Mouse (Mus musculus): ENCODE measurements around the gene Edc3. TPM values are rescaled to one million over a fixed set of nuclear protein-coding genes. Genes with fewer than 3 reads are reported as not detected.
"Not testable (repeated sequence)": the region's sequence is repeated elsewhere in the genome, so short reads cannot be mapped to it uniquely, and the experiment has no call there.

Gene Edc3
- polyA plus RNA-seq, 1 experiment from 2014 or later: 40.2 TPM

DNA sequence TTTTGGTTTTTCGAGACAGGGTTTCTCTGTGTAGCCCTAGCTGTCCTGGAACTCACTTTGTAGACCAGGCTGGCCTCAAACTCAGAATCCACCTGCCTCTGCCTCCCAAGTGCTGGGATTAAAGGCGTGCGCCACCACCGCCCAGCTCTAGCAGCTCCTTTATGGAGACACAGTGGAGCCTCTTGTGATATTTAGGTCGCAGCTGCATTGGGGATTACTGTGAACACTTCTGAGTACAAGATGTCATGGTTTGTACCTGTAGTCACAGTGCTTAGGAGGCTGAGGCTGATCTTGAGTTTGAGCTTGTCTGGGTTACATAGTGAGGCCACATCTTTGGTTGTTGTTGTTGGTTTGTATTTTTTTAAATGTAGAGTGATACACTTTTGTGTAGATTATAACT is 1.9 kb downstream of the Edc3 start:
- H3K4me3 ChIP-seq (replicated peaks); ATAC-seq (ENCODE audit: low FRiP score); H3K4me2 ChIP-seq; H3K9ac ChIP-seq; H3K9me3 ChIP-seq; H3K27me3 ChIP-seq; H3K27ac ChIP-seq: not testable (repeated sequence)
- 93% methylated on average over 5 of the region's 5 CpGs for WGBS
- Histone ChIP-seq H3K36me3 (replicated peaks) (peaks cover 29% of the 10 kb centered on the region), H3K4me1 (peaks cover 12% of the 10 kb centered on the region)

DNA sequence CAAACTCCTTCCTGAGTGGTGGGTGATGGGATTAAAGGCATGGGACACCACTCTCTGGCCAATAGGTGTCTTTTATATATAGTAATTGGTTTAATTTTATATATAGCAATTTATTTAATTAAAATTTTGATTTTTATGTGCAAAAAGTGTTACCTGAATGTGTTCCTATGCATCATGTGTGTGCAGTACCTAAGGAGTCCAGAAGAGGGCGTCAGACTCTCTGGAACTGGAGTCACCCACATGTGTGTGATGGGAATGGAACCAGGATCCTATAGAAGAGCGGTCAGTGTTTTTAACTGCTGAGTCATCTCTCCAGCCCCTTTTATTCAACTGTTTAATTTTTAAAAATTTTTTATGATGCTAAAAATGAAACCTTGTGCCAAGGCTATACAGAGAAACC is 3.9 kb downstream of the Edc3 start:
- Histone ChIP-seq H3K27me3 (no peaks in the 10 kb centered on the region), H3K4me2 (no peak overlapping the region), H3K27ac (no peak overlapping the region), H3K4me3 (replicated peaks) (no peak overlapping the region), H3K36me3 (replicated peaks) (peaks cover 49% of the 10 kb centered on the region), H3K4me1 (peaks cover 12% of the 10 kb centered on the region), H3K9me3 (peaks cover 5% of the 10 kb centered on the region; the same call in 1 of the 2 replicates), H3K9ac (no peak overlapping the region)
- no peak for ATAC-seq (ENCODE audit: low FRiP score)
- 85% methylated on average over 2 of the region's 2 CpGs for WGBS

- ATAC-seq (ENCODE audit: low FRiP score): no peak
These were observed 10.1 kb downstream of the Edc3 start for GRCm38 (mm10) chr9:57718408-57718807.

GRCm38 (mm10) chr9:57720736-57721135 is 12.4 kb downstream of the Edc3 start:
- Histone ChIP-seq H3K27me3 (no peaks in the 10 kb centered on the region), H3K4me1 (no peaks in the 10 kb centered on the region), H3K27ac (no peak overlapping the region), H3K4me2 (no peak overlapping the region), H3K36me3 (replicated peaks) (peaks cover 56% of the 10 kb centered on the region), H3K4me3 (replicated peaks) (no peak overlapping the region), H3K9me3 (no peaks in the 10 kb centered on the region), H3K9ac (no peak overlapping the region)
- no peak for ATAC-seq (ENCODE audit: low FRiP score)
- 91% methylated on average over 3 of the region's 3 CpGs for WGBS

More at GRCm38 (mm10) chr9:57718408-57718807, 10.1 kb downstream of the Edc3 start:
- Histone ChIP-seq H3K4me3 (replicated peaks) (no peak overlapping the region), H3K9me3 (no peaks in the 10 kb centered on the region), H3K9ac (no peak overlapping the region), H3K36me3 (replicated peaks) (peaks cover 69% of the 10 kb centered on the region), H3K27ac (no peak overlapping the region), H3K27me3 (no peaks in the 10 kb centered on the region), H3K4me1 (no peaks in the 10 kb centered on the region), H3K4me2 (no peak overlapping the region)
- 92% methylated on average over 7 of the region's 7 CpGs for WGBS

DNA sequence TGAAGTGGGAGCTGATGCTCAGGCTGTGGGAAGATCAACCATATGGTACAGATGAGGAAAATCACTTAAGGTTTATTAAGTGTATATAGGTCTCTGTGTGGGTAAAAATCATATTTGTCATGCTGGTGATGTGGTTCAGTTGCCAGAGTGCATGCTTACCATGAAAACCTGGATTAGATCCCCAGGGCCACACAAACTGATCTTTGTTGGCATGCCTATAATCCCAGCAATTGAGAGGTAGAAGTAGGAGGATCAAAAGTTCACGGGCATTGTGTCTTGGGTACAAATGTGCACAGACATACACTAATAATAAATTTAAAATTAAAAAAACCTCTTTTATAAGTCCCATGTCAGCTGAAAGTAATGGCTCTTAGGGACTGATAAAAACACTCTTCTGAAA is 14.0 kb downstream of the Edc3 start:
- Histone ChIP-seq H3K4me2 (no peak overlapping the region), H3K27me3 (no peaks in the 10 kb centered on the region), H3K27ac (no peak overlapping the region), H3K9ac (no peak overlapping the region), H3K9me3 (no peaks in the 10 kb centered on the region), H3K4me3 (replicated peaks) (no peak overlapping the region), H3K36me3 (replicated peaks) (peaks cover 52% of the 10 kb centered on the region), H3K4me1 (no peaks in the 10 kb centered on the region)
- 84% methylated on average over 1 of the region's 1 CpGs for WGBS
- ATAC-seq (ENCODE audit: low FRiP score): no peak

DNA sequence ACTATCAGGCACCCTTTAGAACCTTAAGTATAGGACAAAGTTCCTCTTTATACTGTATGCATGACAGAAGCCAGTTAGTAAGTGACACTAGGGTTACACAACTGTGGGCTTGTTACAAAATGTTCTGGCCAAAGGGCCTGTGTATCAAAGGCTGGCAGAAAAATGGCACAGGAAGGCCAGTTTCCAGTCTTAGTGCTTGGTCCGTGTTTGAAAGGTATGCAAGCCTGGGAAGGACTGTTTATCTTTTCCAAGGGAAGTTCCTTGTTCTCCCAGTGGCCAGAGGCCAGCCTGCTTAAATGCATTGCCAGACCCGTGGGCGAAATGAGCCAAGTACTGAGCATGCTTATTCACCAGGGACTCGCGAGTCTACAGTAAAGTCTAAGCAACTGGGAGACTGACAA is 15.0 kb downstream of the Edc3 start:
- 91% methylated on average over 5 of the region's 5 CpGs for WGBS
- Histone ChIP-seq H3K27me3 (no peaks in the 10 kb centered on the region), H3K9ac (no peak overlapping the region), H3K4me3 (replicated peaks) (no peak overlapping the region), H3K27ac (no peak overlapping the region), H3K4me2 (no peak overlapping the region), H3K4me1 (no peaks in the 10 kb centered on the region), H3K9me3 (no peaks in the 10 kb centered on the region), H3K36me3 (replicated peaks) (peaks cover 52% of the 10 kb centered on the region)
- ATAC-seq (ENCODE audit: low FRiP score): no peak

- H3K27me3 ChIP-seq: no peaks in the 10 kb centered on the region
- H3K9ac ChIP-seq: no peak overlapping the region
- peaks cover 49% of the 10 kb centered on the region for H3K36me3 ChIP-seq (replicated peaks)
- H3K4me3 ChIP-seq (replicated peaks): no peak overlapping the region
- H3K4me1 ChIP-seq: no peaks in the 10 kb centered on the region
- ATAC-seq (ENCODE audit: low FRiP score): no peak
- H3K27ac ChIP-seq: no peak overlapping the region
- no peak overlapping the region for H3K4me2 ChIP-seq
- H3K9me3 ChIP-seq: no peaks in the 10 kb centered on the region
- 93% methylated on average over 5 of the region's 5 CpGs for WGBS
These were observed 15.5 kb downstream of the Edc3 start for GRCm38 (mm10) chr9:57723796-57724195.

DNA sequence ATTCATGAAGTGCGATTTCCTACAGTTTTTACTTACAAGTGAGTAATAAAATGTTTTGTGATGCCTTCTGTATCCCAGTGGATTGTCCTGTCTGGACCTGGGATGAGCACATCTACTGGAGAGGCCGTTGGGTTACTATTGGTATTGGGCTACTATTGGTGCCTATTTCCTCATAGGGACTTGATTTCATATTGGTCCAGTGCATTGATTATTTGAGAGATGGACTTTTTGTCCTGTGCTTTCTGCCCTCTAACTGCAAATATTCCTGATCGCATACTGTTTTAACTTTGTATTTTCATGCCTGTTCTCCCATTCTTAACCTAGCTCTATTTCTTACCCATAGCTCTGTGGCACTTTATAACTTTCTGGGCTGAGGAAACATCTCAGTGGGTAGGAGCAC is 16.4 kb downstream of the Edc3 start:
- Histone ChIP-seq H3K4me1 (no peaks in the 10 kb centered on the region), H3K9me3 (no peaks in the 10 kb centered on the region), H3K4me3 (replicated peaks) (no peak overlapping the region), H3K36me3 (replicated peaks) (peaks cover 48% of the 10 kb centered on the region), H3K9ac (no peak overlapping the region), H3K27me3 (no peaks in the 10 kb centered on the region), H3K4me2 (no peak overlapping the region), H3K27ac (no peak overlapping the region)
- ATAC-seq (ENCODE audit: low FRiP score): no peak
- WGBS: 98% methylated on average over 3 of the region's 3 CpGs

DNA sequence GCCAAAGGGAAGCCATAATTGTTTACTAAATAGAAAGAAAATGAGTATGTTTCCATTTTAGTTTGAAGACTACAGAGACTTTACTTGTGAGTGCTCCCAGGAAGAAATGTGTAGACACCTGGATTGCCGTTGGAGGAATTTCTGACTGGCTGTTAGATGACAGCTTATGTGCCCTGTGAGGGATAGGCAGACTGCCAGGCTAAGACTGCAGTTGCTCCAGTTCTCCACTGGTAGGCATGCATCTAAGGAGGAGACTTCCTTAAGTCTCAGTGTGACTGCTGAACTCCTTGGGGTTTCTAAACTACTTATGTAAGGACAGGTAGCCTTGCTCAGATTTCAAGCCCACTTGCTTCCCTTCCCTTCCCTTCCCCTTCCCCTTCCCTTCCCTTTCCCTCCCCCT is 20.0 kb downstream of the Edc3 start:
- Histone ChIP-seq H3K9ac (no peak overlapping the region), H3K4me3 (replicated peaks) (no peak overlapping the region), H3K4me2 (no peak overlapping the region), H3K27me3 (no peaks in the 10 kb centered on the region), H3K9me3 (no peaks in the 10 kb centered on the region), H3K27ac (no peak overlapping the region), H3K36me3 (replicated peaks) (peaks cover 47% of the 10 kb centered on the region), H3K4me1 (no peaks in the 10 kb centered on the region)
- WGBS: 85% methylated on average over 1 of the region's 1 CpGs
- no peak for ATAC-seq (ENCODE audit: low FRiP score)

- H3K27ac ChIP-seq: no peak overlapping the region
- ATAC-seq (ENCODE audit: low FRiP score): no peak
- H3K27me3 ChIP-seq: no peaks in the 10 kb centered on the region
- no peaks in the 10 kb centered on the region for H3K9me3 ChIP-seq
- no peak overlapping the region for H3K4me3 ChIP-seq (replicated peaks)
- peaks cover 32% of the 10 kb centered on the region for H3K36me3 ChIP-seq (replicated peaks)
- WGBS: 94% methylated on average over 6 of the region's 6 CpGs
- no peak overlapping the region for H3K4me2 ChIP-seq
- H3K9ac ChIP-seq: no peak overlapping the region
- no peaks in the 10 kb centered on the region for H3K4me1 ChIP-seq
These were observed 25.3 kb downstream of the Edc3 start for GRCm38 (mm10) chr9:57733606-57734005.

GRCm38 (mm10) chr9:57739863-57740262 is 31.5 kb downstream of the Edc3 start:
- no peak for ATAC-seq (ENCODE audit: low FRiP score)
- H3K4me1 ChIP-seq: no peaks in the 10 kb centered on the region
- H3K27me3 ChIP-seq: no peaks in the 10 kb centered on the region
- no peak overlapping the region for H3K4me2 ChIP-seq
- peaks cover 43% of the 10 kb centered on the region for H3K36me3 ChIP-seq (replicated peaks)
- 91% methylated on average over 5 of the region's 5 CpGs for WGBS
- no peak overlapping the region for H3K27ac ChIP-seq
- H3K4me3 ChIP-seq (replicated peaks): no peak overlapping the region
- no peak overlapping the region for H3K9ac ChIP-seq
- no peaks in the 10 kb centered on the region for H3K9me3 ChIP-seq

- ATAC-seq (ENCODE audit: low FRiP score): no peak
- Histone ChIP-seq H3K4me1 (no peaks in the 10 kb centered on the region), H3K36me3 (replicated peaks) (peaks cover 86% of the 10 kb centered on the region), H3K9me3 (no peaks in the 10 kb centered on the region), H3K4me2 (no peak overlapping the region), H3K9ac (no peak overlapping the region), H3K27me3 (no peaks in the 10 kb centered on the region), H3K4me3 (replicated peaks) (no peak overlapping the region), H3K27ac (no peak overlapping the region)
- WGBS: 74% methylated on average over 3 of the region's 3 CpGs
These were observed 36.2 kb downstream of the Edc3 start for GRCm38 (mm10) chr9:57744462-57745091.

DNA sequence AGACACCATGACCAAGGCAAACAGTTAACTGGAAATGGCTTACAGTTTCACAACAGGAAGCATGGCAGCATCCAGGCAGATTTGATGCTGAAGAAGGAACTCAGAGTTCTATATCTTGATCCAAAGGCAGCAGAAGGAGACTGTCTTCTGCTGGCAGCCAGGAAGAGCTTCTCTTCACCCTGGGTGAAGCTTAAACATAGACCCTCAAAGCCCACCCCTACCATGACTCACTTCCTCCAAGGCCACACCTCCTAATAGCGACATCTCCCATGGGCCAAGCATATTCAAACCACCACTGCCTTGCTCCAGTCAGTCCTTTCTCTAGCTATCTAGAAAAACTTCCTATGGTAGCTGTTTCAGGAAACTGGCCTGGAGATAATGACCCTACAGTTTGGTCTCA is 38.7 kb downstream of the Edc3 start:
- peaks cover 88% of the 10 kb centered on the region for H3K36me3 ChIP-seq (replicated peaks)
- no peaks in the 10 kb centered on the region for H3K9me3 ChIP-seq
- no peak overlapping the region for H3K9ac ChIP-seq
- H3K27me3 ChIP-seq: no peaks in the 10 kb centered on the region
- no peak overlapping the region for H3K4me3 ChIP-seq (replicated peaks)
- H3K4me1 ChIP-seq: no peaks in the 10 kb centered on the region
- no peak for ATAC-seq (ENCODE audit: low FRiP score)
- 90% methylated on average over 1 of the region's 1 CpGs for WGBS
- H3K4me2 ChIP-seq: no peak overlapping the region
- no peak overlapping the region for H3K27ac ChIP-seq
